Mouse (Mus musculus): ENCODE results near the gene Wnk1. TPM values are rescaled to one million over a fixed set of nuclear protein-coding genes. Genes with fewer than 3 reads are reported as not detected.
"Not testable (repeated sequence)": the region's sequence is repeated elsewhere in the genome, so short reads cannot be mapped to it uniquely, and the experiment has no call there.

Gene Wnk1
- 801 and 848 TPM in 2 replicates for total RNA-seq (2014; fragmentation: Nextera tagmentation)
- 189 and 197 TPM in 2 replicates for total RNA-seq (2017)
- polyA plus RNA-seq (2012): 49.7 and 53.7 TPM in 2 replicates

- Histone ChIP-seq H3K27me3 (ENCODE audit: insufficient read depth, low read length) (no peaks in the 10 kb centered on the region), H3K36me3 (replicated peaks) (peaks cover 14% of the 10 kb centered on the region), H3K4me3 (ENCODE audit: low read depth, low read length) (peak within 1 kb of the TSS; percentile 94), H3K4me1 (ENCODE audit: insufficient read depth, low read depth, low read length) (peaks cover 21% of the 10 kb centered on the region), H3K9me3 (replicated peaks) (no peaks in the 10 kb centered on the region)
- TF ChIP-seq GATA1 (IDR thresholded peaks at IDR 0.05; ENCODE audit: borderline replicate concordance, low read length) (no peak), TAL1 (conservative IDR thresholded peaks at IDR 0.05; ENCODE audit: low read depth, low read length) (no peak), GATA2 (IDR thresholded peaks at IDR 0.05; ENCODE audit: borderline replicate concordance, low read depth, low read length) (no peak), CTCF (IDR thresholded peaks at IDR 0.05; ENCODE audit: low read depth, low read length) (no peak), POLR2AphosphoS5 (IDR thresholded peaks at IDR 0.05; ENCODE audit: insufficient replicate concordance, low read depth, low read length) (no peak)
- DNase-seq (ENCODE audit: low spot score): peak; percentile 70
- peak; percentile 84 for ATAC-seq (ENCODE audit: extremely low read depth, insufficient number of reproducible peaks, low FRiP score, poor library complexity, severe bottlenecking)
These were observed at the start of gene Wnk1 for GRCm38 (mm10) chr6:120038366-120039255. Gene Wnk1, minus strand, starts transcription at chr6:120038672.

DNA sequence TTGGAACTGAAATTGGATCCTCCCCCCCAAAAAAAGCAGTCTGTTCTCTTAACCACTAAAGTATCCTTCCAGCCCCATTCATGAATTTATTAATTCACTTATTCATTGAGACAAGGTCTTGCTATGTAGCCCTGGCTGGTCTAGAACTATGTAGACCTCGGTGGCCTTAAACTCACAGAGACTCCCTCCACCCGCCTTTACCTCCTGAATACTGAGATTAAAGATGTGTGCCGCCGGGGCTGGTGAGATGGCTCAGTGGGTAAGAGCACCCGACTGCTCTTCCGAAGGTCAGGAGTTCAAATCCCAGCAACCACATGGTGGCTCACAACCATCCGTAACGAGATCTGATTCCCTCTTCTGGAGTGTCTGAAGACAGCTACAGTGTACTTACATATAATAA lies 48.6 kb upstream of the Wnk1 start:
- not testable (repeated sequence) for ATAC-seq (ENCODE audit: extremely low read depth, insufficient number of reproducible peaks, low FRiP score, poor library complexity, severe bottlenecking); H3K36me3 ChIP-seq (replicated peaks); H3K27me3 ChIP-seq (ENCODE audit: insufficient read depth, low read length); DNase-seq (ENCODE audit: low spot score); H3K4me3 ChIP-seq (ENCODE audit: low read depth, low read length); H3K9me3 ChIP-seq (replicated peaks); H3K4me1 ChIP-seq (ENCODE audit: insufficient read depth, low read depth, low read length)

DNA sequence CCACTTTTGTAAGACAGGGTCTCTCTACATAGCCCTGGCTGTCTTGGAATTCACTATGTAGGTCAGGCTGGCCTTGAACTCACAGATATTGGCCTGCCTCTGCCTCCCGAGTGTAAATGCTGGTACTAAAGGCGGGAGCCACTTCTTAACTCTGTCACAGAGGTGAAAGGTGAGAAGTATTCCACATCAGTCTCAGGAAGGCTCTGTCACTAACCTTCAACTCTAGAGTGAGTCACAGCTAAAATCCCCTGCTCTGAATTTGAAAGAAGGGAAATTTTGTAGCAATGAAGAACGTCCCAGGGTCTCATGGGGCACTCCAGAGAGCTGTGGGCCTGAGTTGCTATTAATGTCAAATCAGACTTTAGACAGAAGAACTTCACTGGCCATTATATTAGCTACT lies 47.4 kb upstream of the Wnk1 start:
- Histone ChIP-seq H3K36me3 (replicated peaks) (no peaks in the 10 kb centered on the region), H3K4me3 (ENCODE audit: low read depth, low read length) (no peak overlapping the region), H3K4me1 (ENCODE audit: insufficient read depth, low read depth, low read length) (peaks cover 3% of the 10 kb centered on the region; the same call in 1 of the 2 replicates), H3K27me3 (ENCODE audit: insufficient read depth, low read length) (peaks cover 8% of the 10 kb centered on the region; the same call in 1 of the 2 replicates), H3K9me3 (replicated peaks) (no peaks in the 10 kb centered on the region)
- no peak for ATAC-seq (ENCODE audit: extremely low read depth, insufficient number of reproducible peaks, low FRiP score, poor library complexity, severe bottlenecking)
- TF ChIP-seq POLR2AphosphoS5 (IDR thresholded peaks at IDR 0.05; ENCODE audit: insufficient replicate concordance, low read depth, low read length) (no peak), GATA2 (IDR thresholded peaks at IDR 0.05; ENCODE audit: borderline replicate concordance, low read depth, low read length) (no peak), GATA1 (IDR thresholded peaks at IDR 0.05; ENCODE audit: borderline replicate concordance, low read length) (no peak)
- DNase-seq (ENCODE audit: low spot score): no peak

DNA sequence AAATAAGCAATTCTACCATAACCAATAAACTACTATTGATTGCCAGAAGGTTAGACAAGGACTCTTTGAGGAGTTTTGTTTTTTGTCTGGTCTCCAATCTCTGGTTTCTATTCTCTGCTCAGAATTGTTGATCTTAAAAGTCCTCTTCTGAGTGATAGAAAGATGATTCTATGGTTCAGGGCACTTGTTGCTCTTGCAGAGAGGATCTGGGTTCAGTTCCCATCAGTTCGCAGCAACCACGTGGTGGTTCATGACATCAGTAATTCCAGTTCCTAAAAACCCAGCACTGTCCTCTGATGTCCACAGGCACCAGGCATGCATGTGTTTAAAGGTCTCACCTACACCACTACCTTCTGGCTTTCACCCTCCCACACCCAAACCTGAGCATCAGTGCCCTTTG lies 46.5 kb upstream of the Wnk1 start:
- TF ChIP-seq GATA2 (IDR thresholded peaks at IDR 0.05; ENCODE audit: borderline replicate concordance, low read depth, low read length) (no peak), POLR2AphosphoS5 (IDR thresholded peaks at IDR 0.05; ENCODE audit: insufficient replicate concordance, low read depth, low read length) (no peak)

DNA sequence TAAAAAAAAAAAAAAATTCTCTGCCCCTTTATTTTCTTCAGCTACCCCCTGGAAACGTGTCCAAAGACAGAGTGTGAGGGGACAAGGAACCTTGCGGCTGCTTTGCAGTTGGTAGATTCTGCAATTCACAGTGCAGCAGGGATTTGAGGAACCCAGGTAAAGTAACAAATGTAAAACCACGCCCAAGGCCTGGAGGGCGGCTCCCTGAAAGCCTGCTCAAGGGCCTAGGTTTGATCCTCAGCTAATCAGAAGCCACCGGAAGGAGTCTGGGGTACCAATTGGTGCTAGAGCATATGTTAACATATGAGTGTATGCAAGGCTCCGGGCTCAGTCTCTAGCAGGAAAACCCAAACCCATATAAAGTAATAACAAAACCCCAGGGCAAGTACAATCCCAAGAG lies 45.0 kb upstream of the Wnk1 start:
- TF ChIP-seq GATA1 (IDR thresholded peaks at IDR 0.05; ENCODE audit: borderline replicate concordance, low read length): no peak
- TF ChIP-seq TAL1 (conservative IDR thresholded peaks at IDR 0.05; ENCODE audit: low read depth, low read length): no peak
- H3K27me3 ChIP-seq (ENCODE audit: insufficient read depth, low read length): peaks cover 8% of the 10 kb centered on the region; the same call in 1 of the 2 replicates
- ATAC-seq (ENCODE audit: extremely low read depth, insufficient number of reproducible peaks, low FRiP score, poor library complexity, severe bottlenecking) (no peak), DNase-seq (ENCODE audit: low spot score) (no peak)
- no peaks in the 10 kb centered on the region for H3K9me3 ChIP-seq (replicated peaks)
- no peaks in the 10 kb centered on the region for H3K36me3 ChIP-seq (replicated peaks)
- no peak overlapping the region for H3K4me3 ChIP-seq (ENCODE audit: low read depth, low read length)
- peaks cover 5% of the 10 kb centered on the region; the same call in 1 of the 2 replicates for H3K4me1 ChIP-seq (ENCODE audit: insufficient read depth, low read depth, low read length)

More for the DNA sequence above, 46.5 kb upstream of the Wnk1 start:
- Histone ChIP-seq H3K4me3 (ENCODE audit: low read depth, low read length) (no peak overlapping the region), H3K9me3 (replicated peaks) (no peaks in the 10 kb centered on the region), H3K27me3 (ENCODE audit: insufficient read depth, low read length) (peaks cover 8% of the 10 kb centered on the region; the same call in 1 of the 2 replicates), H3K4me1 (ENCODE audit: insufficient read depth, low read depth, low read length) (peaks cover 3% of the 10 kb centered on the region; the same call in 1 of the 2 replicates), H3K36me3 (replicated peaks) (no peaks in the 10 kb centered on the region)
- ATAC-seq (ENCODE audit: extremely low read depth, insufficient number of reproducible peaks, low FRiP score, poor library complexity, severe bottlenecking) (no peak), DNase-seq (ENCODE audit: low spot score) (no peak)

- ATAC-seq (ENCODE audit: extremely low read depth, insufficient number of reproducible peaks, low FRiP score, poor library complexity, severe bottlenecking) (peak; percentile 40; the same call in 1 of the 2 replicates), DNase-seq (ENCODE audit: low spot score) (no peak)
- TF ChIP-seq GATA2 (IDR thresholded peaks at IDR 0.05; ENCODE audit: borderline replicate concordance, low read depth, low read length) (no peak), CTCF (IDR thresholded peaks at IDR 0.05; ENCODE audit: low read depth, low read length) (no peak), POLR2AphosphoS5 (IDR thresholded peaks at IDR 0.05; ENCODE audit: insufficient replicate concordance, low read depth, low read length) (no peak), TAL1 (conservative IDR thresholded peaks at IDR 0.05; ENCODE audit: low read depth, low read length) (no peak), GATA1 (IDR thresholded peaks at IDR 0.05; ENCODE audit: borderline replicate concordance, low read length) (no peak)
- Histone ChIP-seq H3K36me3 (replicated peaks) (no peaks in the 10 kb centered on the region), H3K9me3 (replicated peaks) (no peaks in the 10 kb centered on the region), H3K4me1 (ENCODE audit: insufficient read depth, low read depth, low read length) (peaks cover 5% of the 10 kb centered on the region; the same call in 1 of the 2 replicates), H3K27me3 (ENCODE audit: insufficient read depth, low read length) (peaks cover 8% of the 10 kb centered on the region; the same call in 1 of the 2 replicates), H3K4me3 (ENCODE audit: low read depth, low read length) (no peak overlapping the region)
These were observed 44.5 kb upstream of the Wnk1 start for GRCm38 (mm10) chr6:120082951-120083411.

Measured in G1E (cell line).